Mouse (Mus musculus) lung, embryonic 15.5 days (tissue): Measurements from ENCODE around the gene Vav3. TPM values are rescaled to one million over a fixed set of nuclear protein-coding genes. Genes with fewer than 3 reads are reported as not detected.

Source experiments
- ATAC-seq: fragments of 200-750 bp; cut with Nextera tagmentation; 2 replicates; pipeline ENCODE4 v1.8.0; 2017; ENCODE audit warnings: moderate number of reproducible peaks, borderline replicate concordance; ENCODE audit not compliant: low FRiP score, low TSS enrichment; ENCODE audit errors: extremely low read depth
- H3K27ac ChIP-seq: fragments of 300-500 bp; sonication (generic); 2 replicates; pipeline ENCODE4 v1.5.1; 2015; ENCODE audit warnings: moderate library complexity, mild to moderate bottlenecking, inconsistent platforms
- H3K27me3 ChIP-seq: fragments of 300-500 bp; sonication (generic); 2 replicates; pipeline ENCODE4 v1.6.1; 2015; ENCODE audit warnings: inconsistent platforms
- H3K36me3 ChIP-seq: fragments of 300-500 bp; sonication (generic); 2 replicates; pipeline ENCODE4 v1.6.1; 2015; ENCODE audit warnings: inconsistent platforms
- H3K4me1 ChIP-seq: fragments of 300-500 bp; sonication (generic); 2 replicates; pipeline ENCODE4 v1.6.1; 2015; ENCODE audit warnings: inconsistent platforms
- H3K4me2 ChIP-seq: fragments of 300-500 bp; sonication (generic); 2 replicates; pipeline ENCODE4 v1.6.1; 2015; ENCODE audit warnings: inconsistent platforms, mild to moderate bottlenecking, moderate library complexity
- H3K4me3 ChIP-seq: fragments of 300-500 bp; sonication (generic); 2 replicates; pipeline ENCODE4 v1.5.1; 2015; ENCODE audit warnings: mild to moderate bottlenecking, inconsistent platforms
- H3K9ac ChIP-seq: fragments of 300-500 bp; sonication (generic); 2 replicates; pipeline ENCODE4 v1.6.1; 2015; ENCODE audit warnings: inconsistent platforms
- H3K9me3 ChIP-seq: fragments of 300-500 bp; sonication (generic); 2 replicates; pipeline ENCODE4 v1.6.1; 2016; ENCODE audit warnings: inconsistent platforms
- WGBS: fragments of 180-500 bp; shearing (Covaris S2); methylation state at CpG from one replicate; pipeline ENCODE4 v1.1.7; 2015; 5-methylcytosine and 5-hydroxymethylcytosine counted together
- polyA plus RNA-seq: library from polyadenylated mRNA; unstranded; fragments of >200 nt; fragmentation: Nextera tagmentation; extraction: Ambion mirVana; gene quantifications from 2 replicates; pipeline ENCODE4 v1.2.1, GENCODE M21; 2015

The Vav3 gene
- polyA plus RNA-seq, result 8.4 TPM in 2 replicates

GRCm38 (mm10) chr3:109340274-109341070 lies at the start of gene Vav3:
Gene Vav3 (plus strand): TSS chr3:109340653.
- H3K27me3 ChIP-seq, result peaks cover 13% of the 10 kb centered on the region; the same call in 1 of the 2 replicates
- peak within 1 kb of the TSS; percentile 77 for H3K27ac ChIP-seq
- under 1% methylated on average over 87 of the region's 92 CpGs for WGBS
- H3K9ac ChIP-seq, result peak within 1 kb of the TSS; percentile 49
- no peaks in the 10 kb centered on the region for H3K36me3 ChIP-seq
- peaks cover 12% of the 10 kb centered on the region for H3K4me1 ChIP-seq
- H3K4me3 ChIP-seq, result peak within 1 kb of the TSS; percentile 56
- no peaks in the 10 kb centered on the region for H3K9me3 ChIP-seq
- H3K4me2 ChIP-seq, result peak within 1 kb of the TSS; percentile 85
- peak; percentile 92 for ATAC-seq

- no peak overlapping the region for H3K9ac ChIP-seq
- H3K36me3 ChIP-seq, result no peaks in the 10 kb centered on the region
- H3K27ac ChIP-seq, result no peak overlapping the region
- H3K4me2 ChIP-seq, result no peak overlapping the region
- ATAC-seq, result no peak
- no peak overlapping the region for H3K4me3 ChIP-seq
- H3K9me3 ChIP-seq, result no peaks in the 10 kb centered on the region
- 56% methylated on average over 6 of the region's 6 CpGs for WGBS
- no peaks in the 10 kb centered on the region for H3K27me3 ChIP-seq
- H3K4me1 ChIP-seq, result no peaks in the 10 kb centered on the region
These were observed 41.6 kb upstream of the Vav3 start for GRCm38 (mm10) chr3:109298857-109299256.

GRCm38 (mm10) chr3:109299303-109300074 lies 41.0 kb upstream of the Vav3 start:
- Histone ChIP-seq H3K27me3 (no peaks in the 10 kb centered on the region), H3K36me3 (no peaks in the 10 kb centered on the region), H3K4me1 (no peaks in the 10 kb centered on the region), H3K9me3 (no peaks in the 10 kb centered on the region), H3K9ac (no peak overlapping the region), H3K4me2 (no peak overlapping the region), H3K4me3 (no peak overlapping the region), H3K27ac (no peak overlapping the region)
- 54% methylated on average over 4 of the region's 4 CpGs for WGBS
- no peak for ATAC-seq

- no peak for ATAC-seq
- H3K4me1 ChIP-seq, result no peaks in the 10 kb centered on the region
- H3K4me3 ChIP-seq, result no peak overlapping the region
- H3K36me3 ChIP-seq, result no peaks in the 10 kb centered on the region
- H3K9ac ChIP-seq, result no peak overlapping the region
- H3K9me3 ChIP-seq, result no peaks in the 10 kb centered on the region
- WGBS, result 44% methylated on average over 2 of the region's 2 CpGs
- H3K27me3 ChIP-seq, result no peaks in the 10 kb centered on the region
- no peak overlapping the region for H3K27ac ChIP-seq
- no peak overlapping the region for H3K4me2 ChIP-seq
These were observed 38.4 kb upstream of the Vav3 start for GRCm38 (mm10) chr3:109302059-109302458.

- no peak overlapping the region for H3K27ac ChIP-seq
- no peaks in the 10 kb centered on the region for H3K4me1 ChIP-seq
- H3K4me2 ChIP-seq, result no peak overlapping the region
- no peaks in the 10 kb centered on the region for H3K9me3 ChIP-seq
- no peak for ATAC-seq
- H3K9ac ChIP-seq, result no peak overlapping the region
- H3K4me3 ChIP-seq, result no peak overlapping the region
- no peaks in the 10 kb centered on the region for H3K27me3 ChIP-seq
- 75% methylated on average over 7 of the region's 7 CpGs for WGBS
- H3K36me3 ChIP-seq, result no peaks in the 10 kb centered on the region
These were observed 33.0 kb upstream of the Vav3 start for GRCm38 (mm10) chr3:109307406-109307805.

GRCm38 (mm10) chr3:109308468-109308867 lies 32.0 kb upstream of the Vav3 start:
- 57% methylated on average over 3 of the region's 3 CpGs for WGBS
- H3K4me3 ChIP-seq, result no peak overlapping the region
- H3K27me3 ChIP-seq, result no peaks in the 10 kb centered on the region
- no peak overlapping the region for H3K9ac ChIP-seq
- no peaks in the 10 kb centered on the region for H3K4me1 ChIP-seq
- no peak for ATAC-seq
- no peaks in the 10 kb centered on the region for H3K9me3 ChIP-seq
- no peaks in the 10 kb centered on the region for H3K36me3 ChIP-seq
- no peak overlapping the region for H3K27ac ChIP-seq
- no peak overlapping the region for H3K4me2 ChIP-seq

- Histone ChIP-seq H3K36me3 (no peaks in the 10 kb centered on the region), H3K9ac (no peak overlapping the region), H3K27me3 (no peaks in the 10 kb centered on the region), H3K4me3 (no peak overlapping the region), H3K27ac (no peak overlapping the region), H3K9me3 (no peaks in the 10 kb centered on the region), H3K4me1 (no peaks in the 10 kb centered on the region), H3K4me2 (no peak overlapping the region)
- 75% methylated on average over 18 of the region's 18 CpGs for WGBS
- ATAC-seq, result 0 out of 2 replicates have a peak, but pooled peaks have one; percentile 8
These were observed 30.9 kb upstream of the Vav3 start for GRCm38 (mm10) chr3:109309317-109310265.

- WGBS, result 76% methylated on average over 6 of the region's 6 CpGs
These were observed 29.2 kb upstream of the Vav3 start for GRCm38 (mm10) chr3:109311172-109311824.

GRCm38 (mm10) chr3:109311875-109312274 lies 28.6 kb upstream of the Vav3 start:
- WGBS, result 75% methylated on average over 3 of the region's 3 CpGs
- no peak for ATAC-seq
- Histone ChIP-seq H3K36me3 (no peaks in the 10 kb centered on the region), H3K27ac (no peak overlapping the region), H3K4me2 (no peak overlapping the region), H3K4me3 (no peak overlapping the region), H3K9ac (no peak overlapping the region), H3K27me3 (no peaks in the 10 kb centered on the region), H3K4me1 (no peaks in the 10 kb centered on the region), H3K9me3 (no peaks in the 10 kb centered on the region)

More at GRCm38 (mm10) chr3:109311172-109311824, 29.2 kb upstream of the Vav3 start:
- no peak for ATAC-seq
- H3K36me3 ChIP-seq, result no peaks in the 10 kb centered on the region
- no peak overlapping the region for H3K4me3 ChIP-seq
- no peak overlapping the region for H3K27ac ChIP-seq
- no peaks in the 10 kb centered on the region for H3K9me3 ChIP-seq
- no peaks in the 10 kb centered on the region for H3K4me1 ChIP-seq
- no peaks in the 10 kb centered on the region for H3K27me3 ChIP-seq
- no peak overlapping the region for H3K4me2 ChIP-seq
- H3K9ac ChIP-seq, result no peak overlapping the region

GRCm38 (mm10) chr3:109313501-109313900 lies 27.0 kb upstream of the Vav3 start:
- Histone ChIP-seq H3K4me1 (no peaks in the 10 kb centered on the region), H3K4me3 (no peak overlapping the region), H3K27me3 (no peaks in the 10 kb centered on the region), H3K36me3 (no peaks in the 10 kb centered on the region), H3K9me3 (no peaks in the 10 kb centered on the region), H3K4me2 (no peak overlapping the region), H3K9ac (no peak overlapping the region), H3K27ac (no peak overlapping the region)
- no peak for ATAC-seq
- 49% methylated on average over 2 of the region's 2 CpGs for WGBS

GRCm38 (mm10) chr3:109322225-109322624 lies 18.2 kb upstream of the Vav3 start:
- Histone ChIP-seq H3K27me3 (no peaks in the 10 kb centered on the region), H3K36me3 (no peaks in the 10 kb centered on the region), H3K4me3 (no peak overlapping the region), H3K4me2 (no peak overlapping the region), H3K4me1 (no peaks in the 10 kb centered on the region), H3K27ac (no peak overlapping the region), H3K9ac (no peak overlapping the region), H3K9me3 (no peaks in the 10 kb centered on the region)
- no peak for ATAC-seq
